Mouse (Mus musculus) testis, adult 2 months (tissue): Measurements from ENCODE around the gene Tle4. TPM values are rescaled to one million over a fixed set of nuclear protein-coding genes. Genes with fewer than 3 reads are reported as not detected.

ENCODE experiments used
- H3K27ac ChIP-seq: fragments of 200-500 bp; 2 replicates; pipeline ENCODE4 v1.5.1; 2012; ENCODE audit warnings: low read depth, low read length; ENCODE audit not compliant: control insufficient read depth, insufficient read depth
- H3K27me3 ChIP-seq: fragments of 200-500 bp; 2 replicates; pipeline ENCODE4 v1.6.1; 2012; ENCODE audit warnings: mild to moderate bottlenecking, low read length, moderate library complexity; ENCODE audit not compliant: control insufficient read depth, insufficient read depth
- H3K36me3 ChIP-seq: fragments of 200-500 bp; 2 replicates; pipeline ENCODE4 v1.6.1; 2012; ENCODE audit warnings: mild to moderate bottlenecking, low read length; ENCODE audit not compliant: control insufficient read depth, insufficient read depth
- H3K4me1 ChIP-seq: fragments of 200-500 bp; 2 replicates; pipeline ENCODE4 v1.6.1; 2012; ENCODE audit warnings: low read length; ENCODE audit not compliant: control insufficient read depth, insufficient read depth
- H3K4me3 ChIP-seq: fragments of 200-500 bp; 2 replicates; pipeline ENCODE4 v1.5.1; 2012; ENCODE audit warnings: low read depth, mild to moderate bottlenecking, low read length, moderate library complexity, mixed read lengths; ENCODE audit not compliant: control insufficient read depth
- CTCF ChIP-seq: fragments of 200-500 bp; IDR thresholded peaks from 2 replicates; pipeline ENCODE4 v1.5.1; 2012; ENCODE audit warnings: low read depth, mild to moderate bottlenecking, inconsistent platforms, low read length, moderate library complexity; ENCODE audit not compliant: control insufficient read depth, insufficient read depth, insufficient replicate concordance
- POLR2A ChIP-seq: fragments of 200-500 bp; IDR thresholded peaks from 2 replicates; pipeline ENCODE4 v1.6.1; 2012; ENCODE audit warnings: low read depth, mild to moderate bottlenecking, inconsistent platforms, low read length, moderate library complexity; ENCODE audit not compliant: control insufficient read depth
- polyA plus RNA-seq: library from polyadenylated mRNA; depleted of rRNA; stranded (reverse); fragments of >200 nt; gene quantifications from 2 replicates; pipeline ENCODE4 v1.2.3, GENCODE M21; 2012

Gene Tle4
- polyA plus RNA-seq, 1 experiment = 4.3 TPM

DNA sequence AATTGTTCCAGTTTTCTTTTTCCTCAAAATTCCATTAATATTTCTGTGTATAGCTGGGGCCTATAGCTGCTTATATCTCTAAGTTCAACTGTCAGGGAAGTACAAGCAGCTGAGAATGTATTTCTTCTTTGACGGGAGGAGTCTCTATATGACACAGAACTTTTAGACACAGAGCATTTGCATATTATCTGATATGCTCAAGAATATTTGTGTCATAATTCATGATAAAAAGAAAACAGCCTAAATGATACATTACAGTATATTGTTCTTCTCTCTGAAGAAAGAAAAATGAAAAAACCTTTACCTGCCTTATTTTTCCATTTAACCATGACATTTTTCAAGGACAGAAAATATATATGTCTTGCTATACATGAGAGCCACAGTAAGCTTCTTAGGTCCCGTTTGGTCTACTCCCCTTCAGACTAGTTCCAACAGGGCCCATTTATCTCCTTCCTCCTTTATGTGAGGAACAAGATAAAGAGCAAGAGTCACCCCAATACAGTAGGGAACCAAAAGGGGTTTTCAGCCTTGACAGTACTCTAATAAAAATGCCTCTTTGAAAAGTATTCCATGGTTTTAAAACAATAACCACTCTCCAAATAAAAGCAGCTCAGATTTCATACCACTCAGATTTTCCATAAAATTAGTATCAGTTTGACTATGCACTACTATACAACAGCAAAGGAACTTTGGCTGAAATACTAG lies 77.6 kb downstream of the Tle4 start:
- Histone ChIP-seq H3K36me3 (no peaks in the 10 kb centered on the region), H3K27me3 (no peaks in the 10 kb centered on the region), H3K4me3 (no peak overlapping the region), H3K4me1 (no peaks in the 10 kb centered on the region), H3K27ac (no peak overlapping the region)
- no peak for TF ChIP-seq CTCF
- TF ChIP-seq POLR2A = no peak

DNA sequence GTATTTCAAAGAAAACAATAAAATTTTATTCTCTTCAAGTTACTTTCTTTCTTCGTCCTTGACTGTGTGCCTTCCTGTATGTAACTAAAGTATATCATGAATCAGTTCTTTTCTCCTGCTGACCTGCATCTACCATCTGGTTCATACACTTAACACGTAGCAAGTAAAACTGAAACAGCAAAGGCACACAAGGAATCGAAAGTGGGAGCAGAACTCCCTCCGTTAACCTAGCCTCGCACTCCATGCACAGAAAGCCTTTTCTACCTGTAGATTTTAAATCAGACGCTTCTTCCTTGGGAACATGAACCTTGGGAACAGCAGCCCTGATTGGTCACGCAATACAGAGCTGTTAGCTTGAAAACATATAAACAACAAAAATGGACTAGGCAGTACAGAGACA lies 78.7 kb downstream of the Tle4 start:
- H3K27ac ChIP-seq = no peak overlapping the region
- no peaks in the 10 kb centered on the region for H3K27me3 ChIP-seq
- H3K4me3 ChIP-seq = no peak overlapping the region
- H3K4me1 ChIP-seq = no peaks in the 10 kb centered on the region
- H3K36me3 ChIP-seq = no peaks in the 10 kb centered on the region
- TF ChIP-seq POLR2A = no peak
- no peak for TF ChIP-seq CTCF

DNA sequence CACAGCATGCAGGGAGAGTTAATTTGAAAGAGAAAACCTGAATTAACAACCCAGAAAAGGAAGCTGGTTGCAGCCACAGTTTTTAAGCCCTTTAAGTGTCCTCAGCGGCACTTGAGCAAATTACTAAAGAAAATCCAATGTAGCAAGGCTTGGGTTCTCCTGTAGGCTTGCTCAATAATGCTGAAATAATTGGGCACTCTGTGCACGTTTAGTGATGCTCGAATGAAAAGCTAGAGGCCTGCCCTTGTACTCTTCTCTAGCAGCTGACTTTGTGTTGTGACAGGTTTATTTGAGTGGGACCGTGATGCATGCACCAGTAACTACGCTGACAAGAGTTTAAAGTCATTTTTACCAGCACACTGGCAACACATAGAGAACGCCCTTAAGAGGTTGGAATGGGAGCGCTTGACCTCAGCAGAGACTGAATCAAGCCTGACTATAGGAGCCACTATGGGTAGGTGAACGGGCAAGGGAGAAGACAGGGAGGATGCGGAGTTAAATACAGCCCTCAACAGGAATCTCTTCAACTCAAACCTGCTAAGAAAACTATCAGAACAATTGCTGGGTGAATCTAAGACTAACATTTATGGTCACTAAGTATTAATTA lies 79.3 kb downstream of the Tle4 start:
- H3K4me3 ChIP-seq = no peak overlapping the region
- H3K4me1 ChIP-seq = no peaks in the 10 kb centered on the region
- H3K27ac ChIP-seq = no peak overlapping the region
- no peaks in the 10 kb centered on the region for H3K36me3 ChIP-seq
- no peaks in the 10 kb centered on the region for H3K27me3 ChIP-seq
- TF ChIP-seq CTCF (no peak), POLR2A (no peak)

DNA sequence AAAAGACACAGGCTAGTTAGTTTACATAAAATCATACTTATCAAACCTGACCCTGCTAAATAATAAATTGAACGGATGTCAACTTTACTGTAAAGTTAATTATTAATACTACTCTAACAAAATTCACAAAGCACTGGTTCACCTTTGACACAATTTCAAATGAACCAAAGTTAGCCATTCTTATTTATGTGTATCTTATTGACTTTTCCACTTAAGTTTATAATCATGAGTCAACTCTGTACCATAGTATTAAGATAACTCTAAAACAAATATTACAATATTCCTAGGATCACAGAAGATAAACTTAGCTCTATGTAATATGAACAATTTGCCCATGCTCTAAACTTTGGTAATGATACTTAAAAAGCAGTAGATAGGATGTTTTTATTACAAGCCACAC lies 81.4 kb downstream of the Tle4 start:
- no peak for TF ChIP-seq POLR2A
- TF ChIP-seq CTCF = no peak
- Histone ChIP-seq H3K27me3 (no peaks in the 10 kb centered on the region), H3K4me1 (no peaks in the 10 kb centered on the region), H3K36me3 (no peaks in the 10 kb centered on the region), H3K4me3 (no peak overlapping the region), H3K27ac (no peak overlapping the region)

DNA sequence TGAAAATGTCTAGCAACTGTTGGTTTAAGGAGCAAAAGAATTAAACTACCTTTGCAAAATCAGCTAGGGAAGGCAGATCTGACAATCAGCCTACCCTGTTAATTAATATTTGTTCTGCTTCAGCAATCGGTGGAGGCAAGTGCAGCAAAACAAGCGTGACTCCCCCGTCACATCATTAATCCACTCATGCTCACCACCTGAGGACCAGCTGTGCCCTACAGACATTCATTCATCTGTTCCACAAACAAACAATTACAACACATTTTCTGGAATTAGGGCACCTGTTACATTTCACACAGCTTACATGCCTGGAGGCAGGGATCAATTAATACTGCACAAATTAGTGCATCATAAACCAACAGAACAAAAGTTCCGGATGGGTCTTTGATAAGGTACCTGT lies 89.0 kb downstream of the Tle4 start:
- Histone ChIP-seq H3K27ac (no peak overlapping the region), H3K4me1 (no peaks in the 10 kb centered on the region), H3K36me3 (no peaks in the 10 kb centered on the region), H3K4me3 (no peak overlapping the region), H3K27me3 (no peaks in the 10 kb centered on the region)
- no peak for TF ChIP-seq POLR2A
- TF ChIP-seq CTCF = no peak

DNA sequence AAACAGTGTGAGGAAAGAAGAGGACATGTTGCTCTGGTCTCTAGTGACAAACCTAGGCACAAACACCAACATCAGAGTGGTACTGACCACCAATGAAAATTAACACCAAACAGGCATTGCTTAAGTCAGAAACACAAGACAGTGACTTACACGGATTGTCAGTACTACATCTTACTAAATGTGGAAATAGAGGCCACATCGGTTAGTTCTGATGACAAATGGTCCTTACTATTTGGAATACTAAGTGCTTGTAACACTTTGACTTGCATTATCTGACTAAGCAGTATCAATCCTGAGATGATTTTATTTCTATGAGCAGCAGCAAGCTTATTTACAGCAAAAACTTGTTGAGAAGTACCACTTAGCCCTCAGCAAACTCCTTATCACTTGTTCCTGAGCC lies 89.9 kb downstream of the Tle4 start:
- no peak overlapping the region for H3K4me3 ChIP-seq
- no peaks in the 10 kb centered on the region for H3K27me3 ChIP-seq
- no peaks in the 10 kb centered on the region for H3K4me1 ChIP-seq
- no peak overlapping the region for H3K27ac ChIP-seq
- TF ChIP-seq POLR2A = no peak
- no peak for TF ChIP-seq CTCF
- H3K36me3 ChIP-seq = no peaks in the 10 kb centered on the region

DNA sequence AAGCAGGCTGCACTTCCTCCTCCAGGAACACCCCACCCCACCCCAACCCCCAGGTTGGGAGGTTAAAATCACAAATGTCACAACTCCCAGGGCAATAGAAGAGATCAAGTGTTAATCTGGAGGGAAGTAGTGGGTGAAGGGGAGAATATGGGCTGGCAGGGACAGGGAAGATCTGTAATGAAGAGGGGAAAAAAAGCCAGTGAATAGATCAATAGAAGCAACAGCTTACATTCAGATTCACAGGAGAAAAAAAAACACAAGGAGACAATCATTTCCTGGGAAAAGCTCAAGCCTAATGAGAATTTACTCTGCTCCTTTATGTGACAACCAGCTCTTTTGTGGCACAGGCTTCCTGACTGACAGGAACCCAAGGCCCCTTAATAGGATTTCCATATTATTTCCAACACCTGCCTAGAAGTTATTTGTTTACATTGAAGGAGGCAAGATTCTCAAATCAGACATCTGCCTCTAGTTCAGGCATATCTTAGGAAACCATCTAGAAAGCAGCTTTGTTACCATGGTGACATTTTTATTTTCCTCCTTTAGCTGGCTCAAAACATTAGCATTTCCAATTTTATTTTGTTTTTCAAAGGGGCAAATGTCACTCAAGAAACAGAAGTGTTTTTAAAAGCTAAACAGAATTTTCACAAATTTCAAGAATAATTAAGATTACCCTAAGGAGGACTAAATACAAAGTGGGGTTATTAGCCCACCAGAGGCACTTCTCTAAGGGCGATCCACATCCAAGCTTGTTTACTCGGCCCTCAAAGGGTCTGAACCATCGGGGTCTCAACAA lies 90.8 kb downstream of the Tle4 start:
- TF ChIP-seq CTCF = no peak
- TF ChIP-seq POLR2A = no peak

More for the DNA sequence above, 90.8 kb downstream of the Tle4 start:
- Histone ChIP-seq H3K27ac (no peak overlapping the region), H3K36me3 (no peaks in the 10 kb centered on the region), H3K4me3 (no peak overlapping the region), H3K4me1 (no peaks in the 10 kb centered on the region), H3K27me3 (no peaks in the 10 kb centered on the region)
